Mouse (Mus musculus): ENCODE data around the gene Rnf145.

DNA sequence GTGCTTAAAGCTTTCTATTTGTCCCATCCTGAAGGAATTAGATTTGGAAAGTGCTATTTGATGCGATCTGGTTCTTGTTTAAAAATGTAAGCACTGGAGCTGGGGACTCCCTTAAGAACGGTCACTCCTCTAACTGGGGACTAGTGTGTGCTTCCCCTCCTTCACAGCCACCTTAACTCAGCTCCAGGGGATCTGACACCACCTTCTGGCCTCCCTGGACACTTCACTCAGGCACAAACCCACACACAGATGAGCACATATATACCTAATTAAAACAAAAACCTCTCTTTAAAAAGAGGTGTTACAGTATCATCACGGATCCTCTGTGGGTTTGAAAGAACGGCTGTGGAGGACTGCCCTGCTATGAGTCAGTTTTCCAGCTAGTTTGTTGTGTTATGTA lies 23.0 kb downstream of the Rnf145 start:
- TF ChIP-seq CTCF (IDR thresholded peaks at IDR 0.05; ENCODE audit: insufficient read depth, low read depth, low read length): no peak
- TF ChIP-seq POLR2A (IDR thresholded peaks at IDR 0.05; ENCODE audit: insufficient read depth, low read depth, low read length): no peak

All from olfactory bulb, adult 2 months (tissue).